Mouse (Mus musculus): ENCODE data around the gene Ephx4.

GRCm38 (mm10) chr5:107470600-107471329 lies 68.2 kb downstream of the Ephx4 start:
- TF ChIP-seq CTCF (conservative IDR thresholded peaks at IDR 0.05; ENCODE audit: insufficient read depth, insufficient read length, low read depth, low read length) (no peak), POLR2A (IDR thresholded peaks at IDR 0.05; ENCODE audit: low read depth, low read length) (no peak)
